Comparison of ENCODE assay signal across 13 mouse cellular contexts in genomic region chr6:20840149-20840548, GRCm38 (mm10).
A peak's percentile ranks its signal among the peaks of the same experiment; 100 is the strongest.
DNase-seq lines count a peak whose midpoint lies in the region; ATAC-seq and TF ChIP-seq lines count a peak whose summit lies in the region.
"Had no signal": no experiment of that assay in that cellular context is flagged by ENCODE, and none has a peak within 500 bp of the region (broad histone marks: within the 10 kb centered on the region; RNA-seq: fewer than 3 reads in every experiment).

No protein-coding gene starts in this region.

- no peak for TF ChIP-seq CTCF in brain, embryonic 14.5 days (IDR thresholded peaks at IDR 0.05; ENCODE audit: borderline replicate concordance, extremely low read depth, insufficient read depth, insufficient read length)
- TF ChIP-seq CTCF in stomach, postnatal 0 days (IDR thresholded peaks at IDR 0.05; ENCODE audit: low read depth): peak; percentile 58

- H3K4me1 ChIP-seq in hindbrain, embryonic 12.5 days: no peaks in the 10 kb centered on the region
- H3K4me1 ChIP-seq in hindbrain, embryonic 16.5 days (ENCODE audit: control insufficient read depth, insufficient read depth, low read depth, low read length): no peaks in the 10 kb centered on the region
- H3K4me1 ChIP-seq in midbrain, embryonic 12.5 days: no peaks in the 10 kb centered on the region
- H3K4me1 ChIP-seq in midbrain, embryonic 10.5 days: no peaks in the 10 kb centered on the region
- no peaks in the 10 kb centered on the region for H3K4me1 ChIP-seq in stomach, postnatal 0 days (replicated peaks; ENCODE audit: control insufficient read depth, insufficient read depth)
- H3K4me1 ChIP-seq: hindbrain, embryonic 15.5 days; limb, embryonic 13.5 days had no signal

- TF ChIP-seq POLR2A in brain, embryonic 14.5 days (IDR thresholded peaks at IDR 0.05; ENCODE audit: borderline replicate concordance, extremely low read depth, insufficient read depth, insufficient read length, poor library complexity, severe bottlenecking): no peak

- no peak overlapping the region for H3K4me3 ChIP-seq in hindbrain, embryonic 12.5 days
- H3K4me3 ChIP-seq in hindbrain, embryonic 16.5 days (ENCODE audit: low read length): no peak overlapping the region
- H3K4me3 ChIP-seq in midbrain, embryonic 12.5 days: no peak overlapping the region
- H3K4me3 ChIP-seq in midbrain, embryonic 10.5 days: no peak overlapping the region
- no peak overlapping the region for H3K4me3 ChIP-seq in stomach, postnatal 0 days (ENCODE audit: low read depth, low read length)
- H3K4me3 ChIP-seq: hindbrain, embryonic 15.5 days; limb, embryonic 13.5 days had no signal

- H3K36me3 ChIP-seq in hindbrain, embryonic 12.5 days: no peaks in the 10 kb centered on the region
- H3K36me3 ChIP-seq in hindbrain, embryonic 16.5 days (ENCODE audit: control insufficient read depth, insufficient read depth, low read length): no peaks in the 10 kb centered on the region
- no peaks in the 10 kb centered on the region for H3K36me3 ChIP-seq in midbrain, embryonic 12.5 days
- no peaks in the 10 kb centered on the region for H3K36me3 ChIP-seq in midbrain, embryonic 10.5 days
- no peaks in the 10 kb centered on the region for H3K36me3 ChIP-seq in stomach, postnatal 0 days (ENCODE audit: control insufficient read depth, insufficient read depth, low read length)
- H3K36me3 ChIP-seq: hindbrain, embryonic 15.5 days; limb, embryonic 13.5 days had no signal

- TF ChIP-seq EP300 in stomach, postnatal 0 days (optimal IDR thresholded peaks at IDR 0.05): no peak

- H3K9ac ChIP-seq in hindbrain, embryonic 12.5 days: no peak overlapping the region
- no peak overlapping the region for H3K9ac ChIP-seq in hindbrain, embryonic 16.5 days (ENCODE audit: low read depth, low read length)
- no peak overlapping the region for H3K9ac ChIP-seq in midbrain, embryonic 12.5 days (replicated peaks)
- H3K9ac ChIP-seq in stomach, postnatal 0 days (ENCODE audit: low read length): no peak overlapping the region
- H3K9ac ChIP-seq: hindbrain, embryonic 15.5 days; limb, embryonic 13.5 days had no signal

- no peak for DNase-seq in midbrain, embryonic 10.5 days (ENCODE audit: low spot score)
- DNase-seq in brain, embryonic 14.5 days (ENCODE audit: low read depth): peak; percentile 57
- no peak for DNase-seq in stomach, postnatal 0 days (ENCODE audit: low spot score)
- no peak for DNase-seq in heart, adult 8-10 months (ENCODE audit: low spot score)
- DNase-seq: cerebellum, postnatal 36 days; kidney, postnatal 36 days; right cerebral cortex, adult 18-20 months; thymus, postnatal 14 days had no signal

- H3K27ac ChIP-seq in hindbrain, embryonic 12.5 days: no peak overlapping the region
- H3K27ac ChIP-seq in hindbrain, embryonic 16.5 days (ENCODE audit: low read depth, low read length): no peak overlapping the region
- no peak overlapping the region for H3K27ac ChIP-seq in midbrain, embryonic 12.5 days (replicated peaks)
- no peak overlapping the region for H3K27ac ChIP-seq in midbrain, embryonic 10.5 days (replicated peaks)
- no peak overlapping the region for H3K27ac ChIP-seq in stomach, postnatal 0 days (replicated peaks)
- H3K27ac ChIP-seq: hindbrain, embryonic 15.5 days; limb, embryonic 13.5 days had no signal

- no peak overlapping the region for H3K4me2 ChIP-seq in hindbrain, embryonic 12.5 days (replicated peaks)
- H3K4me2 ChIP-seq in hindbrain, embryonic 16.5 days (ENCODE audit: low read length): no peak overlapping the region
- no peak overlapping the region for H3K4me2 ChIP-seq in midbrain, embryonic 12.5 days (replicated peaks)
- no peak overlapping the region for H3K4me2 ChIP-seq in stomach, postnatal 0 days (replicated peaks; ENCODE audit: low read depth)
- H3K4me2 ChIP-seq: hindbrain, embryonic 15.5 days; limb, embryonic 13.5 days had no signal

- WGBS in hindbrain, embryonic 12.5 days: 54% methylated on average over 3 of the region's 3 CpGs
- WGBS in hindbrain, embryonic 16.5 days: 42% methylated on average over 3 of the region's 3 CpGs
- WGBS in midbrain, embryonic 12.5 days: 57% methylated on average over 3 of the region's 3 CpGs
- 60% methylated on average over 3 of the region's 3 CpGs for WGBS in midbrain, embryonic 10.5 days
- 40% methylated on average over 3 of the region's 3 CpGs for WGBS in stomach, postnatal 0 days

- no peaks in the 10 kb centered on the region for H3K9me3 ChIP-seq in hindbrain, embryonic 12.5 days (replicated peaks)
- H3K9me3 ChIP-seq in hindbrain, embryonic 16.5 days (ENCODE audit: control insufficient read depth, low read length): no peaks in the 10 kb centered on the region
- no peaks in the 10 kb centered on the region for H3K9me3 ChIP-seq in midbrain, embryonic 12.5 days
- no peaks in the 10 kb centered on the region for H3K9me3 ChIP-seq in midbrain, embryonic 10.5 days (replicated peaks)
- H3K9me3 ChIP-seq in stomach, postnatal 0 days (ENCODE audit: control insufficient read depth, low read length): no peaks in the 10 kb centered on the region
- H3K9me3 ChIP-seq: hindbrain, embryonic 15.5 days; limb, embryonic 13.5 days had no signal

- no peaks in the 10 kb centered on the region for H3K27me3 ChIP-seq in hindbrain, embryonic 12.5 days
- H3K27me3 ChIP-seq in hindbrain, embryonic 16.5 days (replicated peaks; ENCODE audit: control insufficient read depth, insufficient read depth, low read length): no peaks in the 10 kb centered on the region
- H3K27me3 ChIP-seq in midbrain, embryonic 12.5 days: no peaks in the 10 kb centered on the region
- no peaks in the 10 kb centered on the region for H3K27me3 ChIP-seq in midbrain, embryonic 10.5 days (ENCODE audit: low read depth, poor library complexity, severe bottlenecking)
- no peaks in the 10 kb centered on the region for H3K27me3 ChIP-seq in stomach, postnatal 0 days (ENCODE audit: control insufficient read depth, insufficient read depth, low read length)
- H3K27me3 ChIP-seq: hindbrain, embryonic 15.5 days; limb, embryonic 13.5 days had no signal

- 0 out of 2 replicates have a peak, but pooled peaks have one; percentile 16 for ATAC-seq in hindbrain, embryonic 12.5 days (ENCODE audit: low FRiP score)
- ATAC-seq in hindbrain, embryonic 16.5 days: no peak
- 0 out of 2 replicates have a peak, but pooled peaks have one; percentile 30 for ATAC-seq in midbrain, embryonic 12.5 days (ENCODE audit: low FRiP score, low read depth)
- no peak for ATAC-seq in stomach, postnatal 0 days (ENCODE audit: low FRiP score, low TSS enrichment)

Comparison
In these comparisons a context has a peak if more than half of its experiments do, and no peak if none do; other contexts are left out.
1. ATAC-seq: peak in hindbrain, embryonic 12.5 days (single experiment) and midbrain, embryonic 12.5 days (single experiment); none in hindbrain, embryonic 16.5 days (single experiment) and stomach, postnatal 0 days (single experiment).